Mouse (Mus musculus) cerebellum, postnatal 25 days (tissue): ENCODE measurements around the gene Gm43638.
"Not testable (repeated sequence)": the region's sequence is repeated elsewhere in the genome, so short reads cannot be mapped to it uniquely, and the experiment has no call there.

Experiments
- DNase-seq, 2 experiments: peaks; one replicate each; pipeline ENCODE4 v3.0.0; 2021; ENCODE audit warnings: mixed read lengths in 2 of 2

Gm43638 gene

DNA sequence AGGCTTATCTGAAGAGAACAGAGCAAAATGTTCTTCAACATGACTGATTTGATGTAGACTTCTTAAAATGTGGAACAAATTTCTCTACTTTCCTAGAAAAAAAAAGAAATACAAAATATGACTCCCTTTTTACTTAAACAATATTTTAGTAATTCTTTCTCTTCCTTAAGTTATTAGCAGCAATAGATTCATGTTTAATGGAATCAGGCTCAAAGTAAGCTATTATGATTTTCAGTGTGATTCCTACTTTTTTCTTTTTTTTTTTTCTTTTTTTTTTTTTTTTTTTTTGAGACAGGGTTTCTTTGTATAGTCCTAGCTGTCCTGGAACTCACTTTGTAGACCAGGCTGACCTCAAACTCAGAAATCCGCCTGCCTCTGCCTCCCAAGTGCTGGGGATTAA lies at the start of gene Gm43638:
Gene Gm43638, minus strand, starts transcription at position 101 of the 400 bp plus-strand sequence.
- not testable (repeated sequence) for DNase-seq

DNA sequence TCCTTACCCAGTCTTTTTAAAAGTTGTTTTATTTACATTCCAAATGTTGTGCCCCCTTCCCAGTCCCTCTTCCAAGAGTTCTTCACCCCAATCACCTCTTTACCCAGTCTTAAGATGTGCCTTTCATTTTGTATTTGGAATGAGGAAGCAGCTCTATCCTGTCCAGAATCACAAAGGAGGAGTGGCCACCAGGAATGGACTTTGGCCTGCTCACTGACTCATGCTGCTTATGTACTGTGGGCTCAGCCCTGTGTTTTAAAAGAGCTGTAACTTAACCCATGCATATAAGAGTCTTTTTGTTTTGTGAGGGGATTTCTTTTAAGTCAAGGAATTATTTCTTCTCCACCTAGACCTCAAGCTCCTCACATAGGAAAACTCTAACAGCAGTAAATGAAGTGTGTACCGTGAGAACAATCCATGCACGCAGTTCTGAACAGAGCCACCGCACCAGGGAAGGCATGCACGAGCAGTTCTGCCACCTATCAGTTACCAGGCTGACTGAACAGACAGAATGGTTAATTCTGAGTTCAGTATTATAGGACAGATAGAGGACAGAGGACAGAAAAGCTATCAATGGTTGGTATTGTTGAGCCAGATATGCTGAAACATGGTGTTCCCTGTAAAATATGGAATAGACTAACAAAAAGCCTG lies 49.5 kb upstream of the Gm43638 start:
- no peak for DNase-seq

GRCm38 (mm10) chr5:87532288-87532687 lies 45.7 kb upstream of the Gm43638 start:
- DNase-seq: no peak

- not testable (repeated sequence) for DNase-seq
Measured at GRCm38 (mm10) chr5:87523561-87523960, 37.0 kb upstream of the Gm43638 start.

- DNase-seq: no peak
Measured at GRCm38 (mm10) chr5:87505776-87506458, 19.3 kb upstream of the Gm43638 start.

DNA sequence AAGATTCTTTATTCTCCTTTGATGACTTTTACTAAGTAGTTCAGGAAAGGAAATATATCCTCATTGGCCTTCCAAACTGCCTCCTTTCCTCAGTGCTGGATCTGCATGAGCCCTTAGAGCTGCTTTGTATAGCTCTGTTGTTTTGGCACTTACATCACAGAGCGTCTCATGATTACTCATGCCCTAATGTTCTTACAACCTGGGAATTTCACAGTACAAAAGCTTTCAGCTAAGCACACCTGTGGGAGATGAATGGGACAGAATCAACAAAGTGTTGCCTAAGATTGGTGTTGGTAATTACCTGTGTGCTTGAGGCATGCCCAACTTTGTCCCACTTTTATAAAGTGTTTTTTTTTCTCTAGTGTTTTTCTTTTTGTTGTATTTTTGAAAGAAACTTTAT lies 16.1 kb upstream of the Gm43638 start:
- no peak for DNase-seq

GRCm38 (mm10) chr5:87499341-87499740 lies 12.7 kb upstream of the Gm43638 start:
- no peak for DNase-seq

DNA sequence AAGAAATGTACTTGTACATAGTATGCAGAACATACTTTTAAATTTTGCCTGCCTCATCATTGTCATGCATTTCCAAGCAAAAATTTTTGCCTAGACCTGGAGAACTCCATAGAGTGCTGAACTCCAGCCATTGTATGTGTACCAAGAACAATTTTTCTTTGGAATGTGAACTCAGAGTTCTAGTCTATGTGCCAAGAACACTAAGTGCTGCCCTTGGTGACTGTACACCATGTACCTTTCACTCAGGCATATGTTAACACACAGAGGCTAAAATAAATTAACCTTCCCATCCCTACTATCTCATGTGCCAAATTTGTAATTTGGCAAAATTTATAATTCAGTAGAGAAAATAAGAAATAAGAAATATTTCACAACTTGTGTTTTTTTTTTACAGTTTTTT lies 12.3 kb upstream of the Gm43638 start:
- DNase-seq: no peak

- no peak for DNase-seq
Measured at GRCm38 (mm10) chr5:87490771-87491170, 4.2 kb upstream of the Gm43638 start, which contains the start of gene Ugt2a1. TSS of gene Ugt2a1 (minus strand) at chr5:87490871.

GRCm38 (mm10) chr5:87482160-87482559 lies 4.4 kb downstream of the Gm43638 start, which contains the start of gene Ugt2a2:
TSS of gene Ugt2a2 (minus strand) at chr5:87482260.
- no peak for DNase-seq

GRCm38 (mm10) chr5:87458810-87459209 lies 27.8 kb downstream of the Gm43638 start:
- DNase-seq: no peak

DNA sequence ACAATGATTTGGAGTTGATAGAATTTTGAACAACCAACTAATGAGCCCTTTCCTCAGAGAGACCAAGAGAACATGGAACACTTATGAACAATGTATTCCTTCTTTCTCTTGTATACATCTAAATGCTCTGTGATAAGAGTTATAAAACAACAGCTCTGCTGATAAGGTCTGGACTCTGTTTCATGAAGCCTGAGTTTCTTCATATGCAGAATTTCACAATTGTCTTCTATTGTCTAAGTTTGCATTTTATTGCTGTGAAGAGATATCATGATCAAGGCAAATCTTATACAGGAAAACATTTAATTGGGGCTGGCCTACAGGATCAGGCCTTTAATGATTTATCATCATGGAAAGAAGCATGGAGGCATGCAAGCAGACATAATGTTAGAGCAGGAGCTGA lies 28.9 kb downstream of the Gm43638 start:
- no peak for DNase-seq

- DNase-seq: no peak
Measured at GRCm38 (mm10) chr5:87456216-87456850, 30.3 kb downstream of the Gm43638 start.

DNA sequence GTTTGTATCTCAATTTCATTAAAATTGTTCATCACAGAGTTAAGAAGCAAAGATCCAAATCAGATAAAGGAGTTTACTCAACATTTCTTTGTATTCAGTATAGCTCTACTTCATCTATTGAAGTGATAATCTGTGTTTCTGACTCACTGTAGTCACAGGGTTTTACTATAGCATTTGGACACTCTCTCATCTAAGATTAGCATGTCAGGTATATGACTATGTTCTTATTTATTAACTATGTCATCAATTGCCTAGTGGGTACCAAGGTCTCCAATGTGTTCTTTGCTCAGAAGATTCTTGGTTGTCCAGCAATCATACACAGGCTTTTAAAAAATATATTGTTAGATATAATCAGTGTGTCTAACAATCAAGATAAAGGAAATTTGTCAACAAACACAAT lies 31.1 kb downstream of the Gm43638 start:
- no peak for DNase-seq

DNA sequence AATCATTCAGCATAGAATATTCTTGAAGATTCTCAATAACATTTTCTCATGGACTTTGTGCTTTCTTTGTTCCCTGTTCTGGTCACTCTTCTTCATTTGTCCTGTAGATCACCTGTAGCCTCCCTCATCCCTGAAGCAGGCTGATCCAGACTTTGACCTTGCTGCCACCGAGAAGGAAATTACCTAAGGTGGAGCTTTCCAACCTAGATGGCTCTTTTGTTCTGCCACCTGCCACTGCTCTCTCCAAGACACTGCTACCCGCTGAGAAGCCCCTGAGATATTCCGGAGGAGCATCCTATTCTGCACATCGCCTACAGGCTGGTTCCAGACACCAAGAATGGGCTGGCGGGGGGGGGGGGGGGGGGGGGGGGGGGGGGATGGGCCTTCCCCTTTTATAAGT lies 34.1 kb downstream of the Gm43638 start:
- DNase-seq: not testable (repeated sequence)

GRCm38 (mm10) chr5:87436264-87436663 lies 50.3 kb downstream of the Gm43638 start:
- DNase-seq: no peak

GRCm38 (mm10) chr5:87425676-87426075 lies 60.9 kb downstream of the Gm43638 start:
- DNase-seq: no peak

DNA sequence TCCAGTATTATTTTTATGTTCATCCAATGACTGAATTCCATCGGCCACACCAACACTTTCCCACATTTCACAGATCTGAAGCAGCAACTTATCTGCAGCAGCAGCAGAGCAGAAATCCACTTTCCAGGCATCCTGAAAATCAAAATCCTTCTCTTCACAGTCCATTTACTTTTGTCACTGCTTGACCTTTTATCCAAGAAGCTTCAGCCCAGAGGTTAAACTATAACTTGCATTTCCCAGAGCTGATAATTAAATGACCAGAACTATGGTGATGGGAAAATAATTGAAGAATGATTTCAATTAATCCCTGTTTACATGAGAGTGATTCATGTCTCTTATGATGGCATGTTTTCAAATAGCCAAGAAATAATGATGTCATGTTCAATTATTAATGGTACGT lies 62.6 kb downstream of the Gm43638 start, which contains the start of gene Ugt2b38:
Gene Ugt2b38, minus strand, starts transcription at position 163 of the 400 bp plus-strand sequence.
- DNase-seq: not testable (repeated sequence)
